Mouse (Mus musculus) liver, embryonic 11.5 days (tissue): Measurements from ENCODE around the gene Ptprn2. TPM values are rescaled to one million over a fixed set of nuclear protein-coding genes. Genes with fewer than 3 reads are reported as not detected.

Experiments used
- ATAC-seq: fragments of 200-750 bp; cut with Nextera tagmentation; replicated peaks from 2 replicates; pipeline ENCODE4 v1.8.0; 2017; ENCODE audit warnings: moderate number of reproducible peaks, mild to moderate bottlenecking, moderate TSS enrichment, moderate library complexity; ENCODE audit not compliant: low FRiP score
- DNase-seq: peaks from one replicate; pipeline ENCODE4 v3.0.0-alpha.2; 2017; ENCODE audit warnings: low spot score
- H3K27ac ChIP-seq: fragments of 300-500 bp; sonication (generic); 2 replicates; pipeline ENCODE4 v1.5.1; 2014; ENCODE audit warnings: mild to moderate bottlenecking, low read depth, low read length, control low read depth
- H3K27me3 ChIP-seq: fragments of 300-500 bp; sonication (generic); replicated peaks from 2 replicates; pipeline ENCODE4 v1.6.1; 2014; ENCODE audit warnings: low read length, mixed read lengths; ENCODE audit not compliant: control insufficient read depth, insufficient read depth
- H3K36me3 ChIP-seq: fragments of 300-500 bp; sonication (generic); 2 replicates; pipeline ENCODE4 v1.6.1; 2014; ENCODE audit warnings: mild to moderate bottlenecking, low read length, moderate library complexity, mixed read lengths; ENCODE audit not compliant: control insufficient read depth, insufficient read depth
- H3K4me1 ChIP-seq: fragments of 300-500 bp; sonication (generic); replicated peaks from 2 replicates; pipeline ENCODE4 v1.6.1; 2014; ENCODE audit warnings: low read length, mixed read lengths; ENCODE audit not compliant: control insufficient read depth, insufficient read depth
- H3K4me2 ChIP-seq: fragments of 300-500 bp; sonication (generic); 2 replicates; pipeline ENCODE4 v1.6.1; 2014; ENCODE audit warnings: mild to moderate bottlenecking, control low read depth, moderate library complexity
- H3K4me3 ChIP-seq: fragments of 300-500 bp; sonication (generic); 2 replicates; pipeline ENCODE4 v1.5.1; 2014; ENCODE audit warnings: low read depth, low read length, control low read depth
- H3K9ac ChIP-seq: fragments of 300-500 bp; sonication (generic); 2 replicates; pipeline ENCODE4 v1.6.1; 2014; ENCODE audit warnings: low read depth, low read length, control low read depth
- H3K9me3 ChIP-seq: fragments of 300-500 bp; sonication (generic); 2 replicates; pipeline ENCODE4 v1.6.1; 2016; ENCODE audit warnings: low read length, inconsistent platforms, mixed read lengths; ENCODE audit not compliant: control insufficient read depth
- WGBS: fragments of 180-500 bp; shearing (Covaris S2); extraction: QIAGEN DNeasy Blood & Tissue Kit; methylation state at CpG from one replicate; pipeline ENCODE4 v1.1.7; 2014; 5-methylcytosine and 5-hydroxymethylcytosine counted together
- polyA plus RNA-seq: library from polyadenylated mRNA; unstranded; fragments of >200 nt; fragmentation: Nextera tagmentation; extraction: Ambion mirVana; gene quantifications from 2 replicates; pipeline ENCODE4 v1.2.1, GENCODE M21; 2014

The Ptprn2 gene
- polyA plus RNA-seq, 1 experiment from 2014 or later: 0.11 TPM

DNA sequence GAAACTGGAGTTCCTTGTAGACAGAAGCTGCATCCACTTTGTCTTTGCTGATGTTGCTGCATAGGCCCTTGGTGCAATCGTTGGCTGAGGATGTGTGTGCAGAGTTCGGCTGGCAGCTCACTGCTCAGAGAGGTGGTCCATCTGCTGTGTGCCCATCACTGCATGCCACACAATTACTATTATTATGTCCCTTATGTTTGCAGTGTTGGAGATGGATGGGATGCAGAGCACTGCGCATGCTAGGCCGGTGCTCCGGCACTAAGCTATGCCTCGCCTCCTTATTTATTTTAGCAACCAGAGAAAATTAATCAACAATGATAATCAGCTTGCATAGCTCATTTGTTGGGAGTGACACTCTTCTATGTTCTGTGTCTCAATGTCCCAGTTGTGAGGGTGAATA lies 225.6 kb downstream of the Ptprn2 start:
- H3K4me2 ChIP-seq: no peak overlapping the region
- H3K9me3 ChIP-seq: no peaks in the 10 kb centered on the region
- H3K27ac ChIP-seq: no peak overlapping the region
- no peak overlapping the region for H3K9ac ChIP-seq
- no peaks in the 10 kb centered on the region for H3K4me1 ChIP-seq
- no peak for DNase-seq
- H3K4me3 ChIP-seq: no peak overlapping the region
- H3K36me3 ChIP-seq: no peaks in the 10 kb centered on the region
- ATAC-seq: no peak
- no peaks in the 10 kb centered on the region for H3K27me3 ChIP-seq
- 88% methylated on average over 6 of the region's 6 CpGs for WGBS

DNA sequence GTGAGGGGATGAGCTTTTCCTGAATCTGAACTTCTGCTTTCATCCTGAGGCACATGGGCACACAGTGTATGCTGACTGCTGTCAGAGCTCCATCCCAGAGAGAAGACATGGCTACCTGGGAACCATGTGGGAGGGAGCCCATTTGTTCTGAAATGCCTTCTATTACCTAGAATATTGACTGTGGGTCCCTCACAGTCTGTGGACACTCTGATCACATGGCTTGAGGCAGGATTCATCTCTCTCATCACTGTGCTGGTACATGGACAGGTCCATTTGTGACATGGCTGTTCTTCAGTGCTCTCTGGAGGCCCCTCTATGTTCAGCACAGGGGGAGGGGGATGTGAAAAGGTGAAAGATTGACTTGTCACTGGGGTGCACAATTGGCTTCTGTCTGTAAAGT lies 227.6 kb downstream of the Ptprn2 start:
- Histone ChIP-seq H3K4me1 (no peaks in the 10 kb centered on the region), H3K27ac (no peak overlapping the region), H3K9ac (no peak overlapping the region), H3K27me3 (no peaks in the 10 kb centered on the region), H3K9me3 (no peaks in the 10 kb centered on the region), H3K4me2 (no peak overlapping the region), H3K36me3 (no peaks in the 10 kb centered on the region), H3K4me3 (no peak overlapping the region)
- no peak for DNase-seq
- ATAC-seq: no peak

DNA sequence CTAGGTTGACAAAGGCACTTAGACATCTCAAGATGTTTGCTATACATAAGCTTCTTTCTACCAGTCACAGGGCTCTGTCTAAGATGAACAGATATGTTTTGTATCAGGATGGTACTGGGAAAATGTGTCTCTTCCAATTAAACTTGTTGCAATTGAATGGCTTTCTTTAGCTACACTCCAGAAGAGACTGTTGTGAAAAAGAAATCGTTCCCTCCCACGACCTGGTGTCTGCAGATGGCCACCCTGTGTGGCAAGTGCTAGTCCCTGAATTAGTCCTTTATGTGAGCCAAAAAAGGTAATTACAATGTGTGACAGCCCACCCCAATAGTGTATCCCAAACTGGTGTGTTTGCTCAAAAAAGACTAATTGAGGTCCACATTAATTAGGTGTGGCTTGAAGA lies 235.5 kb downstream of the Ptprn2 start:
- H3K9ac ChIP-seq: no peak overlapping the region
- H3K36me3 ChIP-seq: no peaks in the 10 kb centered on the region
- H3K9me3 ChIP-seq: no peaks in the 10 kb centered on the region
- H3K27ac ChIP-seq: no peak overlapping the region
- no peaks in the 10 kb centered on the region for H3K4me1 ChIP-seq
- H3K27me3 ChIP-seq: no peaks in the 10 kb centered on the region
- H3K4me3 ChIP-seq: no peak overlapping the region
- no peak overlapping the region for H3K4me2 ChIP-seq
- 75% methylated on average over 2 of the region's 2 CpGs for WGBS
- DNase-seq (no peak), ATAC-seq (no peak)

DNA sequence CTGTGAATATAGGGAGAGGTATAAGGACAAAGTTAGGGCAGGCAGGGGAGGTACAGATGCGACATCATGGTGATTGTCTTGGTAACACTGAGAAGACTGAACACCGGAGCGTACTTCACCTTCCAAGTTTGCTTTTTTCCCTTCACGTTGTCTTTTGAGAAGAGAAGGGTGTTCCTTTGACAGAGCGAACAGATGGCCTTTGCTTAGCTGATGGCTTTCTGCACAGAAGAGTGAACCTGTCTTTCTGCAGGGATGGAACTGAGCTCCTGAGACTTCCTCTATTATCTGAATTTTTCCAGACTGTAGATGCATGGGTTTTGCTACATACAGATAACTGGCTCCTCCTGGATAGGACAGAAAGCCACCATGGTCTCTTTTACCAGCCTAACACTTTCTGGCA lies 254.6 kb downstream of the Ptprn2 start:
- Histone ChIP-seq H3K36me3 (no peaks in the 10 kb centered on the region), H3K27ac (no peak overlapping the region), H3K27me3 (no peaks in the 10 kb centered on the region), H3K4me3 (no peak overlapping the region), H3K9ac (no peak overlapping the region), H3K4me2 (no peak overlapping the region), H3K4me1 (no peaks in the 10 kb centered on the region), H3K9me3 (no peaks in the 10 kb centered on the region)
- DNase-seq (no peak), ATAC-seq (no peak)
- WGBS: 81% methylated on average over 5 of the region's 5 CpGs

DNA sequence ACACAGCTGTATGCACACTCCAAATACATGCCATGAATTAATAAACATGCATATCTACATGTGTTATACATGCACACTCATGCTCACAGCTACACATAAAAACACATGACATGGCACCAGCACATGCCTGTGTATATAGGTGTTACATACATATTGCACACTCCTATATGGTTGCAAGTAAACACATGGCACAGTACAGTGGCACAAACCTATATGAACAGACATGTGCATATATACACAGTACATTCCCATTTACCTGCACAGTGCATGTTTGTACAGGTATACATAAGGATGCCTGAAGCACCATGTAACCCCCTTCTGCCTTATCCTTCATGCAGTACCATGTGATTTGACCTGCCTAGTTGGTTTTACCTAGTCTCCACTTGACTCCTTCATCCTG lies 255.8 kb downstream of the Ptprn2 start:
- DNase-seq: no peak

DNA sequence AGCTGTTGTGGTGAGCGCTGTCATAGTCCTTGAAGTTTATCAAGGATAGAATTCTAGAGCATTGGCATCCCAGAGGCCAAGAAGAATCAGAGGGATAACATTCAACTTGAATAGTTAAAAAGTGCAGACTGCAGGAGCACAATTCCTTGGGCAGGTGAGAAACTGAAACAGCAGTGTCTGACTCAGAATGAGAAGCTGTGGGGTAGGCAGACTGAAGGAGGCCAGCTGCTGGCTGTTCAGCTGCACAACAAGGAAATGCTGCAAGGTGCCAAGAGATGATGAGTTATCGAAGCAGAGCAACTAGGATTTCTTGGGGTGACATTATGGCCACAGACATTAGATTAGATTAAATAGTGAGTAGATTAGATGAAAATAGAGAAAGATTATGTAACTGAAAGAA lies 260.9 kb downstream of the Ptprn2 start:
- 84% methylated on average over 2 of the region's 2 CpGs for WGBS

More for the DNA sequence above, 255.8 kb downstream of the Ptprn2 start:
- H3K27ac ChIP-seq: no peak overlapping the region
- H3K27me3 ChIP-seq: no peaks in the 10 kb centered on the region
- no peak overlapping the region for H3K9ac ChIP-seq
- ATAC-seq: no peak
- no peaks in the 10 kb centered on the region for H3K9me3 ChIP-seq
- no peak overlapping the region for H3K4me3 ChIP-seq
- H3K4me2 ChIP-seq: no peak overlapping the region
- no peaks in the 10 kb centered on the region for H3K4me1 ChIP-seq
- H3K36me3 ChIP-seq: no peaks in the 10 kb centered on the region

DNA sequence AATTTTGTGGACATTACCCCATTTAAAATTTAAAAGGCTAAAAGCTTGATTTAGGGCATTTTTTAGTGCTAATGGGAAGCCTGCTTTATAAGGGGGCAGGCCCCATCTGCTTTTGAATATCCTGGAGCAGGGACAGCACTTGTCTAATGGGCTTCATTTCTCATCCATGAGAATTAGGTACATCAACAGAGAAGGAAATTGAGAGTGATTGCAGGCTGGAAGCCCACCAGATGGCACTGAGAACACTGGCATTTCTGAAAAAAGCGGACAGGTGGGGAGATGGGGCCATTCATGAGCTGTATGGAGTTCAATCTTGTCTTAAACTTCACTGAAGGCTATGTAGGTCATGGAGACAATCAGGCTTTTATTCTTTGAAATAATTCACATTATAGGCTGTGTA lies 267.3 kb downstream of the Ptprn2 start:
- Histone ChIP-seq H3K9me3 (no peaks in the 10 kb centered on the region), H3K36me3 (no peaks in the 10 kb centered on the region), H3K9ac (no peak overlapping the region), H3K27ac (no peak overlapping the region), H3K4me2 (no peak overlapping the region), H3K4me1 (no peaks in the 10 kb centered on the region), H3K4me3 (no peak overlapping the region), H3K27me3 (no peaks in the 10 kb centered on the region)
- 79% methylated on average over 1 of the region's 1 CpGs for WGBS
- ATAC-seq (no peak), DNase-seq (no peak)

More for the DNA sequence above, 260.9 kb downstream of the Ptprn2 start:
- Histone ChIP-seq H3K9ac (no peak overlapping the region), H3K27me3 (no peaks in the 10 kb centered on the region), H3K4me3 (no peak overlapping the region), H3K27ac (no peak overlapping the region), H3K9me3 (no peaks in the 10 kb centered on the region), H3K4me2 (no peak overlapping the region), H3K36me3 (no peaks in the 10 kb centered on the region), H3K4me1 (no peaks in the 10 kb centered on the region)
- ATAC-seq: no peak
- DNase-seq: no peak

DNA sequence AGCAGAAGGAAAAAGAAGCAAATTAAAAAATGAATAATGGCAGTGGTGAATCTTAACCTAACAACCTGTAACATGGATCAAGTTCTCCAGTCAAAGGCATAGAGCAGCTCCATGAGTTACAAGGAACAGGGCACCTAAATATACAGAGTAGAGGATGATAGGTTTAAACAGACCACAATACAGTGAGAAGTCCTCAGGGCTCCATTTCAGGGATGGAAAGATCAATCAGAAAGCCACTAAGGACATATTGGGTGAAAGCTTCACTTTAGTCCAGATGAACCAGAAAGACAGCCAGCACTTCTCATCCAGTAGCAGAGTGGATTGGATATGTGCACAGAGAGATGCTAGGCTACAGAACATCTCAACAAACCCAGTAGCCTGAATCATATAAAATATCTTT lies 278.4 kb downstream of the Ptprn2 start:
- Histone ChIP-seq H3K9me3 (no peaks in the 10 kb centered on the region), H3K36me3 (no peaks in the 10 kb centered on the region), H3K4me1 (no peaks in the 10 kb centered on the region), H3K4me3 (no peak overlapping the region), H3K27ac (no peak overlapping the region), H3K27me3 (no peaks in the 10 kb centered on the region), H3K9ac (no peak overlapping the region), H3K4me2 (no peak overlapping the region)
- DNase-seq (no peak), ATAC-seq (no peak)

DNA sequence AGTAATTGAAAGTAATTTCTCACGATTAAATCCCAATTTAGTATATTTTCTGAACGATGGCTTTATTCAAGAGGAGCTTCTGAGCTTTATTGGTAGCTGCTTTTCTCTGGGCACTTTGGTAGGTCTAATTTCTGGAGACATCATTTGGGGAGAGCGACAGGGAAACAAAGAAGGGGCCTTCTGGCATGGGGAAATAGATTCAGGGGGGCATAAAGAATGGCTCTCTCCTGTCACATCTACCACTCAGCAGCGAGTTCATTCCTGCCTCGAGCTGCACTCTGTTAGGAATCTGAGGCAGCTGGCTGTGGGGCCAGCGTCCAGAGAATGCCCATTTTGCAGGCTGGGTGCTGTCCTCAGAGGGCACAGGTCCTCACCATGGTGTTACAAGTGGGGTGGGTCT lies 285.4 kb downstream of the Ptprn2 start:
- H3K27ac ChIP-seq: no peak overlapping the region
- H3K9me3 ChIP-seq: no peaks in the 10 kb centered on the region
- H3K4me1 ChIP-seq: no peaks in the 10 kb centered on the region
- H3K9ac ChIP-seq: no peak overlapping the region
- H3K27me3 ChIP-seq: no peaks in the 10 kb centered on the region
- no peak overlapping the region for H3K4me3 ChIP-seq
- 69% methylated on average over 6 of the region's 6 CpGs for WGBS
- no peak overlapping the region for H3K4me2 ChIP-seq
- no peak for DNase-seq
- ATAC-seq: no peak
- H3K36me3 ChIP-seq: no peaks in the 10 kb centered on the region
